Mouse (Mus musculus) liver, embryonic 11.5 days (tissue): ENCODE results near the gene Lypd6. TPM values are rescaled to one million over a fixed set of nuclear protein-coding genes. Genes with fewer than 3 reads are reported as not detected.

Experiments used
- ATAC-seq: fragments of 200-750 bp; cut with Nextera tagmentation; replicated peaks from 2 replicates; pipeline ENCODE4 v1.8.0; 2017; ENCODE audit warnings: moderate number of reproducible peaks, mild to moderate bottlenecking, moderate TSS enrichment, moderate library complexity; ENCODE audit not compliant: low FRiP score
- DNase-seq: peaks from one replicate; pipeline ENCODE4 v3.0.0-alpha.2; 2017; ENCODE audit warnings: low spot score
- H3K27ac ChIP-seq: fragments of 300-500 bp; sonication (generic); 2 replicates; pipeline ENCODE4 v1.5.1; 2014; ENCODE audit warnings: mild to moderate bottlenecking, low read depth, low read length, control low read depth
- H3K27me3 ChIP-seq: fragments of 300-500 bp; sonication (generic); replicated peaks from 2 replicates; pipeline ENCODE4 v1.6.1; 2014; ENCODE audit warnings: low read length, mixed read lengths; ENCODE audit not compliant: control insufficient read depth, insufficient read depth
- H3K36me3 ChIP-seq: fragments of 300-500 bp; sonication (generic); 2 replicates; pipeline ENCODE4 v1.6.1; 2014; ENCODE audit warnings: mild to moderate bottlenecking, low read length, moderate library complexity, mixed read lengths; ENCODE audit not compliant: control insufficient read depth, insufficient read depth
- H3K4me1 ChIP-seq: fragments of 300-500 bp; sonication (generic); replicated peaks from 2 replicates; pipeline ENCODE4 v1.6.1; 2014; ENCODE audit warnings: low read length, mixed read lengths; ENCODE audit not compliant: control insufficient read depth, insufficient read depth
- H3K4me2 ChIP-seq: fragments of 300-500 bp; sonication (generic); 2 replicates; pipeline ENCODE4 v1.6.1; 2014; ENCODE audit warnings: mild to moderate bottlenecking, control low read depth, moderate library complexity
- H3K4me3 ChIP-seq: fragments of 300-500 bp; sonication (generic); 2 replicates; pipeline ENCODE4 v1.5.1; 2014; ENCODE audit warnings: low read depth, low read length, control low read depth
- H3K9ac ChIP-seq: fragments of 300-500 bp; sonication (generic); 2 replicates; pipeline ENCODE4 v1.6.1; 2014; ENCODE audit warnings: low read depth, low read length, control low read depth
- H3K9me3 ChIP-seq: fragments of 300-500 bp; sonication (generic); 2 replicates; pipeline ENCODE4 v1.6.1; 2016; ENCODE audit warnings: low read length, inconsistent platforms, mixed read lengths; ENCODE audit not compliant: control insufficient read depth
- WGBS: fragments of 180-500 bp; shearing (Covaris S2); extraction: QIAGEN DNeasy Blood & Tissue Kit; methylation state at CpG from one replicate; pipeline ENCODE4 v1.1.7; 2014; 5-methylcytosine and 5-hydroxymethylcytosine counted together
- polyA plus RNA-seq: library from polyadenylated mRNA; unstranded; fragments of >200 nt; fragmentation: Nextera tagmentation; extraction: Ambion mirVana; gene quantifications from 2 replicates; pipeline ENCODE4 v1.2.1, GENCODE M21; 2014

The Lypd6 gene
- polyA plus RNA-seq, 1 experiment from 2014 or later: 2.5 TPM

DNA sequence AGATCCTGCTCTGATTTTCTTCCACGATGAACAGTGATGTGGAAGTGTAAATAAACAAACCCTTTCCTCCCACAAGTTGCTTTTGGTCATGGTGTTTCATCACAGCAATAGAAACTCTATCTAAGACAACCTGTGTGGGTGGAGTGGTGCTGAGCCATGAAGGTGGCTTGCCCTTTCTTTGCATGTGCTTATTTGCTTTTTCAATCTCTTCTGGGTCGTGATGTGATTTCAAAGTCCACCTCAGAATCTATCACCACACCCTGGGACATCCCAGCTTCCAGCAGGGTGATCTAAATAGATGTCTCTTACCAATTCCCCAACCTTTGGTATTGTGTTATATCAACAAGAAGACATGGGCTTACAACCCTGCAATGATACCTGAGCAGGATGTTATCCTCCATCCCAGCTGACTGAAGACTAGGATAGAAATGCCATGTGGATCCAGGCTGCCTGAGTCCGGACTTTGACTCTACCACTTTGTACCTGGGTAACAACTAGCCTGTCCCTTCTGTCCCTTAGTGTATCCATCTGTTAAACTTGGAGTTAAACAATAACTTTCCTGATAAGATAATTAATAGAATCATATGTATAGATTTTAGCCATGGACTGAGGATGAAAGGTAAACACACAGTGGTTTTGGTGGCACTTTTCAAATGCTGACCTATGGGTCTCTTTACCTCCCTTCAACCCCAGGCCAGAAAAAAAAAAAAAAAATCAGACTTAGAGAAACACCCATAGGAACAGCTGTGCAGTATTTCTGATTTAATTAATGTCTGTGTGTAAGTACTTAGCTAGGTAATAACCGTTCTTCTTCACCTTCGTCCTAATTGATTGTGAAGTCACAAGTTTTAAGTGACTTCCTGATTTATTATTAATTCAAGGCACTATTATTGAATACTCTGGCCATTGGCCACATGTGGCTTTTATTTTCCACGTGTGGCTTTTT, 83.3 kb downstream of the Lypd6 start:
- H3K36me3 ChIP-seq: no peaks in the 10 kb centered on the region
- no peak overlapping the region for H3K4me2 ChIP-seq
- H3K9me3 ChIP-seq: no peaks in the 10 kb centered on the region
- ATAC-seq (no peak), DNase-seq (no peak)
- no peak overlapping the region for H3K4me3 ChIP-seq
- no peak overlapping the region for H3K9ac ChIP-seq
- 68% methylated on average over 6 of the region's 6 CpGs for WGBS
- H3K27me3 ChIP-seq: no peaks in the 10 kb centered on the region
- H3K27ac ChIP-seq: no peak overlapping the region
- H3K4me1 ChIP-seq: no peaks in the 10 kb centered on the region

DNA sequence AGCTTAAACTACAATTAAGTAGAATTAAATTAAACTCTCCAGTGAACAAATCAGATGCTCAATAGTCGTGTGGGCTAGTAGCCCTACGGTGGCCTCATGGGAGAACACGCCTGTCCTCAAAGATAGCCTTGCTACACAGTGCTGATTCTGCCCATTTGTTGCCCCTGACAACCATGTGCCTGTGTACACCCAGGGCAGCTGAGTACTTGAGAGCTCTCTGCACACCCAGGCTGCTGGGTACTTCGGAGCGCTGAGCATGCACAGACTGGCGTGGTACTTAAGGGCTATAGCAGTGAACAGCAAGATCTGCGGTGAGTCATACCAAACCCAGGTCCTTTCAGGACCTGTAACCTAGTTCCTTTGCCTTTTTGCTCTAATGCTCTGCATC, 84.0 kb downstream of the Lypd6 start:
- 81% methylated on average over 7 of the region's 7 CpGs for WGBS
- Histone ChIP-seq H3K9ac (no peak overlapping the region), H3K4me1 (no peaks in the 10 kb centered on the region), H3K4me3 (no peak overlapping the region), H3K36me3 (no peaks in the 10 kb centered on the region), H3K9me3 (no peaks in the 10 kb centered on the region), H3K27me3 (no peaks in the 10 kb centered on the region), H3K27ac (no peak overlapping the region), H3K4me2 (no peak overlapping the region)
- DNase-seq (no peak), ATAC-seq (no peak)

DNA sequence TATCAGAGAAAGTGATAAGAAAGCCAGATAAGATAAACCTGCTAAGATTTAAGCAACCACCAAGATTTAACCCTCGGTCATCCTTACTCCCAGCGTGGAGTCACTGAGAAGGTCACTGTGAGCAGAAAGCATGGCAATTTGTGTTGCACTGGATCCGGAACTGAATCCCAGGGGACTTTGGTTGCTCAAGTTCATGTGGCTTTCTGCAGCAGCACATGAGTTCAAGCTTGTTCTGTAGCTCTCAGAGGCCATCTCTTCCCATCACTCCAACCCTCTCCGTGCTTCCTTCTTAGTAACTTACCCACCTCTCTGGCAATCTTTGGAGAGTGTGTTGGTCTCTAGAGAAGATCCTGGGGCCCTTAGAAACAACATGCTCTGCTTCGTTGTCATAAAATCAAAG, 84.6 kb downstream of the Lypd6 start:
- no peaks in the 10 kb centered on the region for H3K27me3 ChIP-seq
- H3K4me3 ChIP-seq: no peak overlapping the region

DNA sequence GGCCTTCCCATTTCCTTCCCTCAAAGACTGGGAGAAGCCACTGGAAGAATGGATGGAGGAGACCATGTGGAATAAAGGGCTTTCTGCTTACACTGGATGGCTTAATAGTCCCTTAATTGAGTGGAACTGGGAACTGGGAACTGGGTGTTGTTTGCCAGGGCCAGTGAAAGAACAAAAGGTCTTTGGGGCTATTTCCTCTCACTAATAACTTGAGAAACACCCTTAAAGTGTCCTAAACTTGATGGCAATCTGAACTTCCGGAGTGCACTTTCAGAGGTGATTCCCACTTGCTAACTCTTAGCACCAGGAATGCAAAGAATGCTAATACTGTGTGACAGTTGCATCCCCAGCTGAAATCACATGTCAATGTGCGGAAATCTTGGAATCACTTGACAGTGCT, 85.2 kb downstream of the Lypd6 start:
- Histone ChIP-seq H3K4me2 (no peak overlapping the region), H3K9ac (no peak overlapping the region), H3K27me3 (no peaks in the 10 kb centered on the region), H3K9me3 (no peaks in the 10 kb centered on the region), H3K4me3 (no peak overlapping the region), H3K27ac (no peak overlapping the region), H3K4me1 (no peaks in the 10 kb centered on the region), H3K36me3 (no peaks in the 10 kb centered on the region)
- ATAC-seq (no peak), DNase-seq (no peak)
- WGBS: 66% methylated on average over 2 of the region's 2 CpGs

More for the DNA sequence above, 84.6 kb downstream of the Lypd6 start:
- H3K9me3 ChIP-seq: no peaks in the 10 kb centered on the region
- H3K4me2 ChIP-seq: no peak overlapping the region
- H3K27ac ChIP-seq: no peak overlapping the region
- H3K4me1 ChIP-seq: no peaks in the 10 kb centered on the region
- no peak for DNase-seq
- H3K36me3 ChIP-seq: no peaks in the 10 kb centered on the region
- 74% methylated on average over 5 of the region's 5 CpGs for WGBS
- H3K9ac ChIP-seq: no peak overlapping the region
- no peak for ATAC-seq

DNA sequence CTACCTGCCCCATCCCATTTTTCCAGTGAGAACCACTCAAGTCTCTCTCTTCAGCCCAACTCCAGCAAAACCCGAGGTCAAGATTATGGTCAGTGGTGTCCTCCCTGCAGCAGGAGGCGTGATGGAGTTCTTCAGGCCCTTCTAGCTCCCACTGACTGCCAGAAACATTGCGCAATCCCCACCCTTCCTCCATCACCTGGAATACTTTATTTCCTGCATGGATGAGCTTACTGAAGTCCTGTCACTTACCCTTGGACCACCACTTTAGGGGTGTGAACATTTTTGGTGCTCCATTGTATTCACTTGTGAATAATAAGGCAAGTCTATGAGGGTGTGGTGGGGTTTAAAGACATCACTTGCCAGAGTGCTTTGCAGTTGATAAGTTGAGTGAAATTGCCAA, 85.7 kb downstream of the Lypd6 start:
- 83% methylated on average over 3 of the region's 3 CpGs for WGBS
- H3K9ac ChIP-seq: no peak overlapping the region
- no peak overlapping the region for H3K27ac ChIP-seq
- H3K4me1 ChIP-seq: no peaks in the 10 kb centered on the region
- DNase-seq: no peak
- no peak for ATAC-seq
- no peak overlapping the region for H3K4me2 ChIP-seq
- no peaks in the 10 kb centered on the region for H3K27me3 ChIP-seq
- H3K36me3 ChIP-seq: no peaks in the 10 kb centered on the region
- H3K4me3 ChIP-seq: no peak overlapping the region
- no peaks in the 10 kb centered on the region for H3K9me3 ChIP-seq

DNA sequence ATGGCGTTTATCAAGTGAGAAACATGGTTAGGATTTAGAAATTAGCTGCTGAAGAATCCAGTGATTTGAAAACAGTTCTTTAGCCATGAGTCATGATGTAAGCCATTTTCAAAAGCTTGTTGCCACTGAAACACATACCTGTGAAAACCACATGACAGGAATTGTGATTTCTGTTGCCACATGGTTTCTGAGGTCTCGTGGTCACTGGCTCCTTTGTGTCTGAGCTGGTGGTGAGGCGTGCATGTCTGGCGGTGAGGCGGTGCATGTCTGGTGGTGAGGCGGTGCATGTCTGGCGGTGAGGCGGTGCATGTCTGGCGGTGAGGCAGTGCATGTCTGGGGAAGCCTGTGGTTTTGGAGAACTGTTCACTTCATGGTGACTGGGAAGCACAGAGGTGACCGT, 89.8 kb downstream of the Lypd6 start:
- no peak for DNase-seq
- WGBS: 86% methylated on average over 10 of the region's 10 CpGs
- no peaks in the 10 kb centered on the region for H3K4me1 ChIP-seq
- no peaks in the 10 kb centered on the region for H3K36me3 ChIP-seq
- no peak overlapping the region for H3K9ac ChIP-seq
- no peak overlapping the region for H3K4me2 ChIP-seq
- ATAC-seq: no peak
- H3K9me3 ChIP-seq: no peaks in the 10 kb centered on the region
- H3K4me3 ChIP-seq: no peak overlapping the region
- no peak overlapping the region for H3K27ac ChIP-seq
- H3K27me3 ChIP-seq: no peaks in the 10 kb centered on the region

DNA sequence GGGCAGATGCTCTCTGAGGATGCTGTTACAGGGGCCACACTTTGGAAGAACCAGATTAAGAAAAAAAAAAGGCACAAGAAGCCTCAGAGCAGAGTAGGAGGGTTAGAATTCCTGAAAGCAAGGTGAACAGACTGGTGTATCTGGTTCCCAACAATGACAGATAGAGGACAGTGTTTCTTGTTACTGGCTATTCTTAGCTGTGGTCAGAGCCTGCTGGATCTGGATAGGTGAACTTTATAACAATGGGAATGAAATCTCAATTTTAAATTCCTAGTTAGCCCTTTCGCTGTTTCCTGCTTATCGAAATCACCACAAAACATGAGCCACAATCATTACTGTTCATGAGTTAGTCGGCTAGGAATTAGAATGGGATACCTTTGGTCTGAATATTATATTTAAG, 93.8 kb downstream of the Lypd6 start:
- H3K27ac ChIP-seq: no peak overlapping the region
- no peak for ATAC-seq

DNA sequence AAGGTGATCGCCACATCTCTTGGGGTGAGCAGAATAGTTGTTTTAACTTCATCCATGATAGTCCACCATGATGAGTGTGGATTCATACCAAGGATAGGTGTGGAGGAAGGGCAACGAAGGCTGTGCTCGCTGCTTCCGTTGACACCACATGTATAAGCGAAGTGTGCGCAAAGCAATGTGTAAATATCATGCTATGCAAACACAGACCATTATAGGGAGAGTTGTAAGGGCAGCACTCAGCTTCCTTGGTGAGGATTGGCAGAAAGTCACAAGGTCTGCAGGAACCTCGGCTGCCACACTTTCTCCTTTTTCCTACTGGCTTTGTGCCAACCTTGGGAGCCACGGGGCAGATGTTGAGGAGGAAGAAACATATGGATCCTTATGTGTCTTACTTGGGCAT, 97.4 kb downstream of the Lypd6 start:
- no peak overlapping the region for H3K4me3 ChIP-seq
- WGBS: 86% methylated on average over 8 of the region's 8 CpGs
- DNase-seq (no peak), ATAC-seq (no peak)
- no peak overlapping the region for H3K27ac ChIP-seq
- H3K4me1 ChIP-seq: no peaks in the 10 kb centered on the region
- no peaks in the 10 kb centered on the region for H3K36me3 ChIP-seq
- H3K9ac ChIP-seq: no peak overlapping the region
- H3K4me2 ChIP-seq: no peak overlapping the region
- H3K27me3 ChIP-seq: no peaks in the 10 kb centered on the region
- H3K9me3 ChIP-seq: no peaks in the 10 kb centered on the region

More for the DNA sequence above, 93.8 kb downstream of the Lypd6 start:
- Histone ChIP-seq H3K36me3 (no peaks in the 10 kb centered on the region), H3K27me3 (no peaks in the 10 kb centered on the region), H3K4me1 (no peaks in the 10 kb centered on the region), H3K4me3 (no peak overlapping the region), H3K4me2 (no peak overlapping the region), H3K9ac (no peak overlapping the region), H3K9me3 (no peaks in the 10 kb centered on the region)
- no peak for DNase-seq
- 90% methylated on average over 3 of the region's 3 CpGs for WGBS

DNA sequence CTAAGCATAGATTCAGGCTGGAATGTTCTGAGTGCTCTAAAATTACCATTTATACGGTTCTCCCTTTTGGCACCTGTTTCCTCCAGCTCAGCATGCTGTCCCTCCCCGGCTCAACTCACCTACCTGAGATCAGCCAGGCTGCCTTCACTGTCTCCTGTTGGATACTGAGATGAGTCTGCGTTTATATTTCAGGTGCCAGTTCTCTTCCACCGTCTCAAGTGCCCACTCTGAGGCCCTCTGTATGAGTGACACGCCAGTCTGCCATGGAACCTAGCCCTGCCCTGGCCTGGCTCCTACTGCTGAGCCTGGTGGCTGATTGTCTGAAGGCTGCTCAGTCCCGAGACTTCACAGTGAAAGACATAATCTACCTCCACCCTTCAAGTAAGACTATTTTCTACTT, 99.0 kb downstream of the Lypd6 start:
- 59% methylated on average over 6 of the region's 6 CpGs for WGBS
- no peaks in the 10 kb centered on the region for H3K9me3 ChIP-seq
- no peaks in the 10 kb centered on the region for H3K36me3 ChIP-seq
- H3K4me2 ChIP-seq: no peak overlapping the region
- no peak overlapping the region for H3K9ac ChIP-seq
- no peak for ATAC-seq
- DNase-seq: no peak
- no peak overlapping the region for H3K4me3 ChIP-seq
- no peaks in the 10 kb centered on the region for H3K4me1 ChIP-seq
- no peaks in the 10 kb centered on the region for H3K27me3 ChIP-seq
- H3K27ac ChIP-seq: no peak overlapping the region
